Mouse (Mus musculus) lung, postnatal 0 days (tissue): ENCODE results near the gene Terf2. TPM values are rescaled to one million over a fixed set of nuclear protein-coding genes. Genes with fewer than 3 reads are reported as not detected.

Experiments used
- ATAC-seq: fragments of 200-750 bp; cut with Nextera tagmentation; 2 replicates; pipeline ENCODE4 v1.8.0; 2017; ENCODE audit warnings: moderate library complexity
- DNase-seq: peaks from one replicate; pipeline ENCODE4 v3.0.0-alpha.2; 2016; ENCODE audit warnings: low spot score
- H3K27ac ChIP-seq: fragments of 300-500 bp; sonication (generic); 2 replicates; pipeline ENCODE4 v1.5.1; 2014; ENCODE audit warnings: antibody characterized with exemption, mild to moderate bottlenecking, low read length, mixed read lengths
- H3K27me3 ChIP-seq: fragments of 300-500 bp; sonication (generic); replicated peaks from 2 replicates; pipeline ENCODE4 v1.6.1; 2014; ENCODE audit warnings: low read length, mixed read lengths; ENCODE audit not compliant: insufficient read depth
- H3K36me3 ChIP-seq: fragments of 300-500 bp; sonication (generic); 2 replicates; pipeline ENCODE4 v1.6.1; 2014; ENCODE audit warnings: low read length, mixed read lengths; ENCODE audit not compliant: insufficient read depth
- H3K4me1 ChIP-seq: fragments of 300-500 bp; sonication (generic); 2 replicates; pipeline ENCODE4 v1.6.1; 2014; ENCODE audit warnings: antibody characterized with exemption, low read depth, low read length, mixed read lengths; ENCODE audit not compliant: insufficient read depth
- H3K4me2 ChIP-seq: fragments of 300-500 bp; sonication (generic); replicated peaks from 2 replicates; pipeline ENCODE4 v1.6.1; 2014; ENCODE audit warnings: low read depth, mild to moderate bottlenecking, low read length, moderate library complexity, mixed read lengths
- H3K4me3 ChIP-seq: fragments of 300-500 bp; sonication (generic); 2 replicates; pipeline ENCODE4 v1.5.1; 2014; ENCODE audit warnings: low read depth, low read length
- H3K9ac ChIP-seq: fragments of 300-500 bp; sonication (generic); replicated peaks from 2 replicates; pipeline ENCODE4 v1.6.1; 2014; ENCODE audit warnings: low read depth, mild to moderate bottlenecking
- H3K9me3 ChIP-seq: fragments of 300-500 bp; sonication (generic); 2 replicates; pipeline ENCODE4 v1.6.1; 2016; ENCODE audit warnings: low read length, mixed read lengths
- CTCF ChIP-seq: IDR thresholded peaks from 2 replicates; pipeline ENCODE4 v1.5.1; 2016; ENCODE audit warnings: antibody characterized with exemption, mild to moderate bottlenecking
- EP300 ChIP-seq: IDR thresholded peaks from 2 replicates; pipeline ENCODE4 v1.6.1; 2016; ENCODE audit warnings: antibody characterized with exemption, mild to moderate bottlenecking, control low read depth
- WGBS: fragments of 180-500 bp; shearing (Covaris S2); extraction: QIAGEN DNeasy Blood & Tissue Kit; methylation state at CpG from one replicate; pipeline ENCODE4 v1.1.7; 2014; 5-methylcytosine and 5-hydroxymethylcytosine counted together
- polyA plus RNA-seq: library from polyadenylated mRNA; unstranded; fragments of >200 nt; fragmentation: Nextera tagmentation; extraction: Ambion mirVana; gene quantifications from 2 replicates; pipeline ENCODE4 v1.2.1, GENCODE M21; 2015

Gene Terf2
- polyA plus RNA-seq, result 13.1 and 13.2 TPM in 2 replicates

DNA sequence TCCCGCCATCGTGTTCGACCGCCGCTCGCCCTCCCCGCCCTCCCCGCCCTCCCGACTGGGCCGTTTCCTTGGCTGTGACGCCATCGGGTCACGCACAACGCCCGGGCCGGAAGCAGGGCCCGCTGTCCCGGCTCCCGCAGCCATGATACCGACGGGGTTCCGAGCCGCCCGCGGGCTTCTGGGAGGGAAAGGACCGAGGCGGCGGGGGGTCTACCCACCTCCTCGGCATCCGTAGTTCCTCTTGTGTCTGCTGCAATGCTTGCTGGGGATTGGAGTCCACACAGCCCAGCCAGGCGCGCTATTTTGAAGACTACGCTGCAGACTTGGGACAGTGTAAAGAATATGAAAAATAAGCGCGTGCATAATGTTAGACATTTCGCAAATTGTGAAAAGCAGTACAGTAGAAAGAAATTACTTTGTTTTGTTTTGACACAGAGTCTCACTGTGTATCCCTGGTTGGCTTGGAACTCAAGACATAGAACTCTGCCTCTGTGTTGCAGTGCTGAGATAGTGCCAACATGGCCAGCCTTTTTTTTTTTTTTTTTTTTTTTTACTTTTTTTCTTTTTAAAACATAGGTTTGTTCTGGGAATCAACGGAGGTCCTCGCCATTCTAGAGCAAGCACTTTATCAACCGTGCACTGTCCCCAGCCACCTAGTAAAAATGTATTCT is at the start of gene Terf2:
Gene Terf2 (minus strand): TSS at position 182 of the 671 bp plus-strand sequence.
- TF ChIP-seq EP300 (peak; percentile 18; the same call in 1 of the 2 replicates), CTCF (no peak)
- Histone ChIP-seq H3K9ac (peak within 1 kb of the TSS; percentile 82), H3K9me3 (no peaks in the 10 kb centered on the region), H3K27ac (peak within 1 kb of the TSS; percentile 96), H3K4me2 (peak within 1 kb of the TSS; percentile 78), H3K36me3 (no peaks in the 10 kb centered on the region), H3K4me1 (peaks cover 8% of the 10 kb centered on the region), H3K27me3 (no peaks in the 10 kb centered on the region), H3K4me3 (peak within 1 kb of the TSS; percentile 87)
- 6% methylated on average over 32 of the region's 39 CpGs for WGBS
- ATAC-seq (peak; percentile 96), DNase-seq (peak; percentile 98)

DNA sequence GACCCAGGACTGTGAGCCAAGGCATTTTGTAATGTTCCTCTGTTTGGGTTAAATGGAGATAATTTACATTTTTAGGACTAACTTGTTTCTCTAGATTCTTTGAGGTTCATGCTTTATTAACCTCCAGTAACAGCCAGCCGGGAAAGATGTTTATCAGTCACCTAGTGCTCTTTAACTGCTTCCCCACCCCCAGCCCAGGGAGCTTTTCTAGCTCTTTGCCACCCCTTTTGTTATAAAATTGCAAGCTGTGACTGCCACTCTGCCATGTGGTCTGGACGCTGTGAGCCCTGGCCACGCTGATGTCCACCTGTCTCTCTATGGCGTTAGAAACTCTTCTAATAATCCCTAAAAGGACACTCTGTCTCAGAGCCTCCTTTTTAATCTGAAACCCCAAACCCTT is 47.2 kb upstream of the Terf2 start:
- TF ChIP-seq EP300, result no peak
- TF ChIP-seq CTCF, result no peak
- ATAC-seq, result no peak
- Histone ChIP-seq H3K9me3 (no peaks in the 10 kb centered on the region), H3K36me3 (no peaks in the 10 kb centered on the region), H3K4me3 (no peak overlapping the region), H3K27me3 (no peaks in the 10 kb centered on the region), H3K4me1 (peaks cover 2% of the 10 kb centered on the region; the same call in 1 of the 2 replicates), H3K9ac (no peak overlapping the region), H3K4me2 (no peak overlapping the region), H3K27ac (no peak overlapping the region)
- DNase-seq, result no peak
- 52% methylated on average over 4 of the region's 4 CpGs for WGBS

GRCm38 (mm10) chr8:107142539-107142938 is 46.2 kb upstream of the Terf2 start:
- Histone ChIP-seq H3K27ac (no peak overlapping the region), H3K9ac (no peak overlapping the region), H3K9me3 (no peaks in the 10 kb centered on the region), H3K4me1 (peaks cover 2% of the 10 kb centered on the region; the same call in 1 of the 2 replicates), H3K36me3 (no peaks in the 10 kb centered on the region), H3K4me3 (no peak overlapping the region), H3K27me3 (no peaks in the 10 kb centered on the region), H3K4me2 (no peak overlapping the region)
- TF ChIP-seq CTCF (no peak), EP300 (no peak)
- ATAC-seq, result no peak
- 79% methylated on average over 4 of the region's 4 CpGs for WGBS
- no peak for DNase-seq

- H3K4me2 ChIP-seq, result no peak overlapping the region
- H3K27me3 ChIP-seq, result no peaks in the 10 kb centered on the region
- H3K4me1 ChIP-seq, result peaks cover 2% of the 10 kb centered on the region; the same call in 1 of the 2 replicates
- WGBS, result 47% methylated on average over 13 of the region's 13 CpGs
- H3K27ac ChIP-seq, result peak overlapping the region; percentile 51; the same call in 1 of the 2 replicates
- peak; percentile 66 for TF ChIP-seq EP300
- TF ChIP-seq CTCF, result no peak
- H3K36me3 ChIP-seq, result no peaks in the 10 kb centered on the region
- no peak overlapping the region for H3K9ac ChIP-seq
- H3K4me3 ChIP-seq, result no peak overlapping the region
- no peaks in the 10 kb centered on the region for H3K9me3 ChIP-seq
- ATAC-seq (peak; percentile 96), DNase-seq (peak; percentile 91)
Measured at GRCm38 (mm10) chr8:107139704-107140470, 43.5 kb upstream of the Terf2 start.

GRCm38 (mm10) chr8:107138338-107138737 is 42.0 kb upstream of the Terf2 start:
- WGBS, result 83% methylated on average over 5 of the region's 5 CpGs
- Histone ChIP-seq H3K4me1 (peaks cover 8% of the 10 kb centered on the region; the same call in 1 of the 2 replicates), H3K27ac (no peak overlapping the region), H3K9me3 (no peaks in the 10 kb centered on the region), H3K27me3 (no peaks in the 10 kb centered on the region), H3K9ac (no peak overlapping the region), H3K36me3 (no peaks in the 10 kb centered on the region), H3K4me2 (no peak overlapping the region), H3K4me3 (no peak overlapping the region)
- DNase-seq, result no peak
- TF ChIP-seq CTCF (no peak), EP300 (no peak)
- ATAC-seq, result no peak

GRCm38 (mm10) chr8:107137591-107137990 is 41.2 kb upstream of the Terf2 start:
- Histone ChIP-seq H3K9ac (no peak overlapping the region), H3K36me3 (no peaks in the 10 kb centered on the region), H3K4me1 (peaks cover 8% of the 10 kb centered on the region; the same call in 1 of the 2 replicates), H3K27me3 (no peaks in the 10 kb centered on the region), H3K4me2 (no peak overlapping the region), H3K4me3 (no peak overlapping the region), H3K27ac (no peak overlapping the region), H3K9me3 (no peaks in the 10 kb centered on the region)
- DNase-seq, result peak; percentile 41
- WGBS, result 68% methylated on average over 6 of the region's 6 CpGs
- TF ChIP-seq EP300 (no peak), CTCF (no peak)
- no peak for ATAC-seq
